Mouse (Mus musculus) heart, embryonic 11.5 days (tissue): ENCODE data around the gene Prmt2. TPM values are rescaled to one million over a fixed set of nuclear protein-coding genes. Genes with fewer than 3 reads are reported as not detected.

Experiments used
- ATAC-seq: fragments of 200-750 bp; cut with Nextera tagmentation; replicated peaks from 2 replicates; pipeline ENCODE4 v1.8.0; 2017; ENCODE audit warnings: moderate library complexity; ENCODE audit not compliant: insufficient number of reproducible peaks, low FRiP score, low TSS enrichment
- H3K27ac ChIP-seq: fragments of 300-500 bp; sonication (generic); 2 replicates; pipeline ENCODE4 v1.5.1; 2014; ENCODE audit warnings: mild to moderate bottlenecking, low read depth, low read length
- H3K27me3 ChIP-seq: fragments of 300-500 bp; sonication (generic); 2 replicates; pipeline ENCODE4 v1.6.1; 2014; ENCODE audit warnings: mild to moderate bottlenecking, low read length, mixed read lengths; ENCODE audit not compliant: control insufficient read depth, insufficient read depth
- H3K36me3 ChIP-seq: fragments of 300-500 bp; sonication (generic); 2 replicates; pipeline ENCODE4 v1.6.1; 2014; ENCODE audit warnings: mild to moderate bottlenecking, low read length, moderate library complexity, mixed read lengths; ENCODE audit not compliant: control insufficient read depth, insufficient read depth
- H3K4me1 ChIP-seq: fragments of 300-500 bp; sonication (generic); 2 replicates; pipeline ENCODE4 v1.6.1; 2014; ENCODE audit warnings: low read length; ENCODE audit not compliant: control insufficient read depth, insufficient read depth
- H3K4me2 ChIP-seq: fragments of 300-500 bp; sonication (generic); 2 replicates; pipeline ENCODE4 v1.6.1; 2014; ENCODE audit warnings: mild to moderate bottlenecking, moderate library complexity
- H3K4me3 ChIP-seq: fragments of 300-500 bp; sonication (generic); 2 replicates; pipeline ENCODE4 v1.5.1; 2014; ENCODE audit warnings: low read depth, low read length
- H3K9ac ChIP-seq: fragments of 300-500 bp; sonication (generic); 2 replicates; pipeline ENCODE4 v1.6.1; 2014; ENCODE audit warnings: mild to moderate bottlenecking, low read depth, low read length, moderate library complexity
- H3K9me3 ChIP-seq: fragments of 300-500 bp; sonication (generic); replicated peaks from 2 replicates; pipeline ENCODE4 v1.6.1; 2016; ENCODE audit warnings: low read length; ENCODE audit not compliant: control insufficient read depth
- WGBS: fragments of 180-500 bp; shearing (Covaris S2); extraction: QIAGEN DNeasy Blood & Tissue Kit; methylation state at CpG from one replicate; pipeline ENCODE4 v1.1.7; 2014; ENCODE audit not compliant: insufficient replicate concordance; 5-methylcytosine and 5-hydroxymethylcytosine counted together
- polyA plus RNA-seq: library from polyadenylated mRNA; unstranded; fragments of >200 nt; fragmentation: Nextera tagmentation; extraction: Ambion mirVana; gene quantifications from 2 replicates; pipeline ENCODE4 v1.2.1, GENCODE M21; 2014

Gene Prmt2
- polyA plus RNA-seq, 1 experiment from 2014 or later: 62.6 TPM

- 80% methylated on average over 2 of the region's 2 CpGs for WGBS
These were observed 7.4 kb upstream of the Prmt2 start for GRCm38 (mm10) chr10:76245106-76245505.

GRCm38 (mm10) chr10:76239401-76239800, 1.7 kb upstream of the Prmt2 start:
- Histone ChIP-seq H3K36me3 (0 out of 2 replicates have a peak, but pooled peaks cover 3% of the 10 kb centered on the region), H3K9ac (no peak overlapping the region), H3K4me1 (peaks cover 16% of the 10 kb centered on the region), H3K9me3 (no peaks in the 10 kb centered on the region), H3K27ac (no peak overlapping the region), H3K27me3 (no peaks in the 10 kb centered on the region), H3K4me3 (no peak overlapping the region), H3K4me2 (no peak overlapping the region)
- ATAC-seq: no peak
- WGBS: 42% methylated on average over 4 of the region's 4 CpGs

More at GRCm38 (mm10) chr10:76245106-76245505, 7.4 kb upstream of the Prmt2 start:
- Histone ChIP-seq H3K4me3 (no peak overlapping the region), H3K4me1 (no peaks in the 10 kb centered on the region), H3K27ac (no peak overlapping the region), H3K36me3 (no peaks in the 10 kb centered on the region), H3K9ac (no peak overlapping the region), H3K27me3 (no peaks in the 10 kb centered on the region), H3K9me3 (no peaks in the 10 kb centered on the region), H3K4me2 (no peak overlapping the region)
- no peak for ATAC-seq

- no peak overlapping the region for H3K4me3 ChIP-seq
- no peaks in the 10 kb centered on the region for H3K36me3 ChIP-seq
- no peaks in the 10 kb centered on the region for H3K4me1 ChIP-seq
- no peak overlapping the region for H3K27ac ChIP-seq
- ATAC-seq: no peak
- H3K4me2 ChIP-seq: no peak overlapping the region
- no peak overlapping the region for H3K9ac ChIP-seq
- WGBS: 77% methylated on average over 1 of the region's 1 CpGs
- no peaks in the 10 kb centered on the region for H3K27me3 ChIP-seq
- no peaks in the 10 kb centered on the region for H3K9me3 ChIP-seq
These were observed 8.0 kb downstream of the Prmt2 start for GRCm38 (mm10) chr10:76229627-76230026.

- Histone ChIP-seq H3K4me2 (no peak overlapping the region), H3K4me3 (no peak overlapping the region), H3K9me3 (no peaks in the 10 kb centered on the region), H3K27me3 (no peaks in the 10 kb centered on the region), H3K27ac (no peak overlapping the region), H3K4me1 (no peaks in the 10 kb centered on the region), H3K9ac (no peak overlapping the region), H3K36me3 (peaks cover 8% of the 10 kb centered on the region; the same call in 1 of the 2 replicates)
- ATAC-seq: no peak
- 87% methylated on average over 11 of the region's 11 CpGs for WGBS
These were observed 11.7 kb downstream of the Prmt2 start for GRCm38 (mm10) chr10:76225944-76226343.

GRCm38 (mm10) chr10:76218240-76218639, 19.4 kb downstream of the Prmt2 start:
- peaks cover 11% of the 10 kb centered on the region; the same call in 1 of the 2 replicates for H3K9me3 ChIP-seq
- H3K4me1 ChIP-seq: no peaks in the 10 kb centered on the region
- no peak overlapping the region for H3K9ac ChIP-seq
- ATAC-seq: no peak
- no peak overlapping the region for H3K4me2 ChIP-seq
- H3K27ac ChIP-seq: no peak overlapping the region
- H3K36me3 ChIP-seq: peaks cover 49% of the 10 kb centered on the region
- no peak overlapping the region for H3K4me3 ChIP-seq
- H3K27me3 ChIP-seq: no peaks in the 10 kb centered on the region
- 77% methylated on average over 9 of the region's 9 CpGs for WGBS

- no peaks in the 10 kb centered on the region for H3K4me1 ChIP-seq
- H3K9ac ChIP-seq: no peak overlapping the region
- H3K36me3 ChIP-seq: peaks cover 49% of the 10 kb centered on the region
- no peak for ATAC-seq
- H3K4me3 ChIP-seq: no peak overlapping the region
- peaks cover 11% of the 10 kb centered on the region; the same call in 1 of the 2 replicates for H3K9me3 ChIP-seq
- H3K4me2 ChIP-seq: no peak overlapping the region
- H3K27ac ChIP-seq: no peak overlapping the region
- WGBS: 94% methylated on average over 17 of the region's 17 CpGs
- H3K27me3 ChIP-seq: no peaks in the 10 kb centered on the region
These were observed 20.6 kb downstream of the Prmt2 start for GRCm38 (mm10) chr10:76217056-76217455.

- Histone ChIP-seq H3K27ac (no peak overlapping the region), H3K9ac (no peak overlapping the region), H3K9me3 (peaks cover 11% of the 10 kb centered on the region; the same call in 1 of the 2 replicates), H3K27me3 (no peaks in the 10 kb centered on the region), H3K36me3 (peaks cover 51% of the 10 kb centered on the region), H3K4me3 (no peak overlapping the region), H3K4me1 (no peaks in the 10 kb centered on the region), H3K4me2 (no peak overlapping the region)
- no peak for ATAC-seq
- 84% methylated on average over 4 of the region's 4 CpGs for WGBS
These were observed 23.5 kb downstream of the Prmt2 start for GRCm38 (mm10) chr10:76214161-76214560.

- H3K4me3 ChIP-seq: no peak overlapping the region
- H3K4me1 ChIP-seq: no peaks in the 10 kb centered on the region
- H3K4me2 ChIP-seq: no peak overlapping the region
- peaks cover 11% of the 10 kb centered on the region; the same call in 1 of the 2 replicates for H3K9me3 ChIP-seq
- no peak for ATAC-seq
- peaks cover 53% of the 10 kb centered on the region for H3K36me3 ChIP-seq
- 87% methylated on average over 6 of the region's 6 CpGs for WGBS
- no peak overlapping the region for H3K9ac ChIP-seq
- H3K27ac ChIP-seq: no peak overlapping the region
- H3K27me3 ChIP-seq: no peaks in the 10 kb centered on the region
These were observed 25.5 kb downstream of the Prmt2 start for GRCm38 (mm10) chr10:76212121-76212520.

- Histone ChIP-seq H3K9me3 (peaks cover 11% of the 10 kb centered on the region; the same call in 1 of the 2 replicates), H3K4me2 (no peak overlapping the region), H3K4me3 (no peak overlapping the region), H3K36me3 (peaks cover 43% of the 10 kb centered on the region), H3K4me1 (no peaks in the 10 kb centered on the region), H3K9ac (no peak overlapping the region), H3K27ac (no peak overlapping the region), H3K27me3 (no peaks in the 10 kb centered on the region)
- ATAC-seq: no peak
- 94% methylated on average over 7 of the region's 7 CpGs for WGBS
These were observed 26.9 kb downstream of the Prmt2 start for GRCm38 (mm10) chr10:76210806-76211205.
